Mouse (Mus musculus) brain, embryonic 14.5 days (tissue): ENCODE measurements at regions not wholly inside any gene's neighbourhood (a gene's known extent, or its start where the extent isn't known, plus 50 kb on each side); places are given as distances from the start of the nearest gene placed in this dataset.

Experiments used
- CTCF ChIP-seq: fragments of 200-500 bp; IDR thresholded peaks from 2 replicates; pipeline ENCODE4 v1.5.1; 2012; ENCODE audit warnings: inconsistent platforms, mild to moderate bottlenecking, moderate library complexity, borderline replicate concordance; ENCODE audit not compliant: insufficient read depth, insufficient read length; ENCODE audit errors: extremely low read depth
- POLR2A ChIP-seq: fragments of 200-500 bp; IDR thresholded peaks from 2 replicates; pipeline ENCODE4 v1.6.1; 2012; ENCODE audit warnings: mild to moderate bottlenecking, inconsistent platforms, borderline replicate concordance; ENCODE audit not compliant: poor library complexity, insufficient read depth, insufficient read length, severe bottlenecking; ENCODE audit errors: extremely low read depth

DNA sequence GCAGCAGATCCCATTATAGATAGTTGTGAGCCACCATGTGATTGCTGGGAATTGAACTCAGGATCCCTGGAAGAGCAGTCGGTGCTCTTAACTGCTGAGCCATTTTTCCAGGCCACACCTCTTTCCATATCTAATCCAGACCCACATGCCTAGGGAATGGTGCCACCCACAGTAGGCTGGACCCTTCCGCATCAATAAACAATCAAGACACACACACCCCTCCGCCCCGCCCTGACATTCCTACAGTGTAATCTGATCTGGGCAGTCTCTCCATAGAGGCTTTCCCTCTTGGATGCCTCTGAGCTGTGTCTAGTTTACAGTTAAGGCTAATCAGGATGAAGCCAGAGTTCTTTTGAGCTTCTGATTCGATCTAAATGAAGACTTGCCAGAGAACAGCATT, 248.8 kb downstream of the Ajap1 start:
- TF ChIP-seq POLR2A = no peak
- no peak for TF ChIP-seq CTCF
